Mouse (Mus musculus) hindbrain, embryonic 11.5 days (tissue): ENCODE results near the gene Schip1. TPM values are rescaled to one million over a fixed set of nuclear protein-coding genes. Genes with fewer than 3 reads are reported as not detected.

Experiments
- ATAC-seq: fragments of 200-750 bp; cut with Nextera tagmentation; 2 replicates; pipeline ENCODE4 v1.8.0; 2017; ENCODE audit warnings: mild to moderate bottlenecking, moderate TSS enrichment, moderate library complexity; ENCODE audit not compliant: low FRiP score
- DNase-seq: peaks from one replicate; pipeline ENCODE4 v3.0.0-alpha.2; 2015; ENCODE audit warnings: low spot score
- H3K27ac ChIP-seq: fragments of 300-500 bp; sonication (generic); 2 replicates; pipeline ENCODE4 v1.5.1; 2014; ENCODE audit warnings: mild to moderate bottlenecking, low read depth, low read length
- H3K27me3 ChIP-seq: fragments of 300-500 bp; sonication (generic); 2 replicates; pipeline ENCODE4 v1.6.1; 2014; ENCODE audit warnings: mild to moderate bottlenecking, low read length, moderate library complexity, mixed read lengths; ENCODE audit not compliant: control insufficient read depth, insufficient read depth
- H3K36me3 ChIP-seq: fragments of 300-500 bp; sonication (generic); 2 replicates; pipeline ENCODE4 v1.6.1; 2014; ENCODE audit warnings: mild to moderate bottlenecking, low read length, moderate library complexity, mixed read lengths; ENCODE audit not compliant: control insufficient read depth, insufficient read depth
- H3K4me1 ChIP-seq: fragments of 300-500 bp; sonication (generic); replicated peaks from 2 replicates; pipeline ENCODE4 v1.6.1; 2014; ENCODE audit warnings: low read length, mixed read lengths; ENCODE audit not compliant: control insufficient read depth, insufficient read depth
- H3K4me2 ChIP-seq: fragments of 300-500 bp; sonication (generic); replicated peaks from 2 replicates; pipeline ENCODE4 v1.6.1; 2014; ENCODE audit warnings: mild to moderate bottlenecking, low read depth, low read length
- H3K4me3 ChIP-seq: fragments of 300-500 bp; sonication (generic); 2 replicates; pipeline ENCODE4 v1.5.1; 2014; ENCODE audit warnings: low read depth, low read length
- H3K9ac ChIP-seq: fragments of 300-500 bp; sonication (generic); 2 replicates; pipeline ENCODE4 v1.6.1; 2014; ENCODE audit warnings: low read depth, low read length
- H3K9me3 ChIP-seq: fragments of 300-500 bp; sonication (generic); 2 replicates; pipeline ENCODE4 v1.6.1; 2016; ENCODE audit warnings: low read length; ENCODE audit not compliant: control insufficient read depth
- WGBS: fragments of 180-500 bp; shearing (Covaris S2); extraction: QIAGEN DNeasy Blood & Tissue Kit; methylation state at CpG from one replicate; pipeline ENCODE4 v1.1.7; 2014; 5-methylcytosine and 5-hydroxymethylcytosine counted together
- polyA plus RNA-seq: library from polyadenylated mRNA; unstranded; fragments of >200 nt; fragmentation: Nextera tagmentation; extraction: Ambion mirVana; gene quantifications from 2 replicates; pipeline ENCODE4 v1.2.1, GENCODE M21; 2014

Schip1 gene
- polyA plus RNA-seq, 1 experiment from 2014 or later, result 115 TPM

- DNase-seq (no peak), ATAC-seq (no peak)
- Histone ChIP-seq H3K36me3 (no peaks in the 10 kb centered on the region), H3K4me2 (no peak overlapping the region), H3K27me3 (no peaks in the 10 kb centered on the region), H3K9ac (no peak overlapping the region), H3K4me3 (no peak overlapping the region), H3K27ac (no peak overlapping the region), H3K9me3 (no peaks in the 10 kb centered on the region), H3K4me1 (no peaks in the 10 kb centered on the region)
- 87% methylated on average over 6 of the region's 6 CpGs for WGBS
Measured at GRCm38 (mm10) chr3:68646387-68647130, 582.0 kb downstream of the Schip1 start.

GRCm38 (mm10) chr3:68647282-68647681, 582.7 kb downstream of the Schip1 start:
- no peaks in the 10 kb centered on the region for H3K36me3 ChIP-seq
- no peak overlapping the region for H3K27ac ChIP-seq
- 90% methylated on average over 3 of the region's 3 CpGs for WGBS
- H3K4me2 ChIP-seq, result no peak overlapping the region
- no peak for ATAC-seq
- no peaks in the 10 kb centered on the region for H3K9me3 ChIP-seq
- no peaks in the 10 kb centered on the region for H3K4me1 ChIP-seq
- DNase-seq, result no peak
- H3K27me3 ChIP-seq, result no peaks in the 10 kb centered on the region
- H3K4me3 ChIP-seq, result no peak overlapping the region
- no peak overlapping the region for H3K9ac ChIP-seq

- 91% methylated on average over 3 of the region's 3 CpGs for WGBS
- H3K9ac ChIP-seq, result no peak overlapping the region
- no peak overlapping the region for H3K27ac ChIP-seq
- no peaks in the 10 kb centered on the region for H3K27me3 ChIP-seq
- DNase-seq, result no peak
- H3K4me3 ChIP-seq, result no peak overlapping the region
- ATAC-seq, result no peak
- no peaks in the 10 kb centered on the region for H3K36me3 ChIP-seq
- H3K9me3 ChIP-seq, result no peaks in the 10 kb centered on the region
- no peaks in the 10 kb centered on the region for H3K4me1 ChIP-seq
- no peak overlapping the region for H3K4me2 ChIP-seq
Measured at GRCm38 (mm10) chr3:68650251-68650650, 585.6 kb downstream of the Schip1 start.

- Histone ChIP-seq H3K27me3 (no peaks in the 10 kb centered on the region), H3K4me1 (no peaks in the 10 kb centered on the region), H3K9ac (no peak overlapping the region), H3K4me3 (no peak overlapping the region), H3K4me2 (no peak overlapping the region), H3K36me3 (no peaks in the 10 kb centered on the region), H3K27ac (no peak overlapping the region), H3K9me3 (no peaks in the 10 kb centered on the region)
- 87% methylated on average over 4 of the region's 4 CpGs for WGBS
- DNase-seq (no peak), ATAC-seq (no peak)
Measured at GRCm38 (mm10) chr3:68656607-68657352, 592.2 kb downstream of the Schip1 start.

- no peak overlapping the region for H3K9ac ChIP-seq
- no peaks in the 10 kb centered on the region for H3K36me3 ChIP-seq
- 38% methylated on average over 9 of the region's 9 CpGs for WGBS
- no peaks in the 10 kb centered on the region for H3K9me3 ChIP-seq
- no peak overlapping the region for H3K4me2 ChIP-seq
- no peak for DNase-seq
- H3K27ac ChIP-seq, result no peak overlapping the region
- H3K27me3 ChIP-seq, result no peaks in the 10 kb centered on the region
- H3K4me1 ChIP-seq, result no peaks in the 10 kb centered on the region
- ATAC-seq, result no peak
- H3K4me3 ChIP-seq, result no peak overlapping the region
Measured at GRCm38 (mm10) chr3:68657589-68658245, 593.1 kb downstream of the Schip1 start.

- Histone ChIP-seq H3K4me1 (no peaks in the 10 kb centered on the region), H3K9ac (no peak overlapping the region), H3K4me3 (no peak overlapping the region), H3K27ac (no peak overlapping the region), H3K9me3 (no peaks in the 10 kb centered on the region), H3K36me3 (no peaks in the 10 kb centered on the region), H3K4me2 (no peak overlapping the region), H3K27me3 (no peaks in the 10 kb centered on the region)
- no peak for DNase-seq
- no peak for ATAC-seq
- 93% methylated on average over 6 of the region's 6 CpGs for WGBS
Measured at GRCm38 (mm10) chr3:68659996-68660395, 595.4 kb downstream of the Schip1 start.

- no peaks in the 10 kb centered on the region for H3K4me1 ChIP-seq
- no peaks in the 10 kb centered on the region for H3K36me3 ChIP-seq
- H3K4me3 ChIP-seq, result no peak overlapping the region
- no peaks in the 10 kb centered on the region for H3K9me3 ChIP-seq
- no peak overlapping the region for H3K4me2 ChIP-seq
- no peak overlapping the region for H3K27ac ChIP-seq
- H3K27me3 ChIP-seq, result no peaks in the 10 kb centered on the region
- ATAC-seq (no peak), DNase-seq (no peak)
- 72% methylated on average over 4 of the region's 4 CpGs for WGBS
- no peak overlapping the region for H3K9ac ChIP-seq
Measured at GRCm38 (mm10) chr3:68660538-68660937, 595.9 kb downstream of the Schip1 start.

- WGBS, result 89% methylated on average over 5 of the region's 5 CpGs
Measured at GRCm38 (mm10) chr3:68662386-68662785, 597.8 kb downstream of the Schip1 start.

More at GRCm38 (mm10) chr3:68662386-68662785, 597.8 kb downstream of the Schip1 start:
- DNase-seq (no peak), ATAC-seq (no peak)
- H3K27me3 ChIP-seq, result no peaks in the 10 kb centered on the region
- H3K4me3 ChIP-seq, result no peak overlapping the region
- no peak overlapping the region for H3K9ac ChIP-seq
- H3K4me2 ChIP-seq, result no peak overlapping the region
- no peak overlapping the region for H3K27ac ChIP-seq
- no peaks in the 10 kb centered on the region for H3K4me1 ChIP-seq
- no peaks in the 10 kb centered on the region for H3K9me3 ChIP-seq
- no peaks in the 10 kb centered on the region for H3K36me3 ChIP-seq
